Mouse (Mus musculus) frontal cortex, adult (tissue): Measurements from ENCODE around the gene Trpc4.

ENCODE experiments used
- ATAC-seq: cut with Nextera tagmentation; 2 replicates; pipeline ENCODE4 v1.9.2; 2017; ENCODE audit warnings: mild to moderate bottlenecking, moderate library complexity, mixed read lengths; ENCODE audit not compliant: low TSS enrichment

The Trpc4 gene

GRCm38 (mm10) chr3:54155639-54156315 lies at the start of gene Trpc4:
TSS of gene Trpc4 (plus strand) at chr3:54156035.
- peak; percentile 35 for ATAC-seq

GRCm38 (mm10) chr3:54111489-54111888 lies 44.3 kb upstream of the Trpc4 start:
- ATAC-seq: peak; percentile 94

GRCm38 (mm10) chr3:54135376-54135775 lies 20.5 kb upstream of the Trpc4 start:
- ATAC-seq: no peak

GRCm38 (mm10) chr3:54141376-54141775 lies 14.5 kb upstream of the Trpc4 start:
- ATAC-seq: no peak

GRCm38 (mm10) chr3:54154844-54155638 lies 794 bp upstream of the Trpc4 start:
- peak; percentile 82 for ATAC-seq

- peak; percentile 4; the same call in 1 of the 2 replicates for ATAC-seq
These were observed 623 bp downstream of the Trpc4 start for GRCm38 (mm10) chr3:54156316-54157000.

- ATAC-seq: no peak
These were observed 14.9 kb downstream of the Trpc4 start for GRCm38 (mm10) chr3:54170701-54171100.

GRCm38 (mm10) chr3:54177296-54177695 lies 21.5 kb downstream of the Trpc4 start:
- ATAC-seq: no peak

- no peak for ATAC-seq
These were observed 35.3 kb downstream of the Trpc4 start for GRCm38 (mm10) chr3:54190932-54191668.

GRCm38 (mm10) chr3:54201231-54201630 lies 45.4 kb downstream of the Trpc4 start:
- no peak for ATAC-seq

- peak; percentile 99 for ATAC-seq
These were observed 48.6 kb downstream of the Trpc4 start for GRCm38 (mm10) chr3:54204386-54204785.

- ATAC-seq: peak; percentile 88
These were observed 54.3 kb downstream of the Trpc4 start for GRCm38 (mm10) chr3:54210112-54210511.

GRCm38 (mm10) chr3:54211441-54211840 lies 55.6 kb downstream of the Trpc4 start:
- ATAC-seq: peak; percentile 77

GRCm38 (mm10) chr3:54222549-54222948 lies 66.7 kb downstream of the Trpc4 start:
- no peak for ATAC-seq

- no peak for ATAC-seq
These were observed 72.6 kb downstream of the Trpc4 start for GRCm38 (mm10) chr3:54228463-54228862.

GRCm38 (mm10) chr3:54238891-54239290 lies 83.1 kb downstream of the Trpc4 start:
- no peak for ATAC-seq

GRCm38 (mm10) chr3:54239426-54239825 lies 83.6 kb downstream of the Trpc4 start:
- no peak for ATAC-seq

GRCm38 (mm10) chr3:54243136-54243535 lies 87.3 kb downstream of the Trpc4 start:
- peak; percentile 82 for ATAC-seq

- no peak for ATAC-seq
These were observed 89.1 kb downstream of the Trpc4 start for GRCm38 (mm10) chr3:54244729-54245465.

GRCm38 (mm10) chr3:54246416-54246815 lies 90.6 kb downstream of the Trpc4 start:
- ATAC-seq: peak; percentile 96

GRCm38 (mm10) chr3:54249311-54249710 lies 93.5 kb downstream of the Trpc4 start:
- ATAC-seq: no peak
